Mouse (Mus musculus): ENCODE data around the gene Lrrc58. TPM values are rescaled to one million over a fixed set of nuclear protein-coding genes. Genes with fewer than 3 reads are reported as not detected.

Gene Lrrc58
- polyA plus RNA-seq, 1 experiment from 2014 or later: 61.2 TPM

DNA sequence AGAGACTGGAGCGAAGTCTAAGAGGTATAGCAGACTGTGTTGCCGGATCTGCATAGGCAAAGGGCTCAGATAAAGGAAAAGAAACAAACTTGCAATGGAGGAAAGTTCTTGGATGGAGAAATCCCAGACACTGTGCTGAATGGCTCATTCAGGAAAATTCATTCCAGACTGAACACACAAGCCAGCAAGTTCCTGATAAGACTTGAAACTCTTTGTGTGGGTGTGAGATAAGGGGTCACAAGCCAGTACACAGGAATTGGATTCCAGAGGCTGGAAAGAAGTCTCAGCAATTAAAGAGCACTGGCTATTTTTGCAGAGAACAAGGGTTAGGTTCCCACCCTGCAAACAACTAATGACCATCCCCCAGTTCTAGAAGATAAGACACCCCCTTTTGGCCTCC is 25.8 kb downstream of the Lrrc58 start:
- Histone ChIP-seq H3K4me3 (ENCODE audit: low read depth, low read length) (no peak overlapping the region), H3K9ac (replicated peaks; ENCODE audit: low read depth, low read length) (no peak overlapping the region), H3K4me2 (replicated peaks; ENCODE audit: low read depth, low read length) (no peak overlapping the region), H3K4me1 (ENCODE audit: control insufficient read depth, insufficient read depth, low read length) (no peaks in the 10 kb centered on the region), H3K27me3 (ENCODE audit: control insufficient read depth, insufficient read depth, low read length) (no peaks in the 10 kb centered on the region), H3K27ac (ENCODE audit: low read length) (0 out of 2 replicates have a peak overlapping the region, but pooled peaks have one; percentile 27), H3K36me3 (ENCODE audit: control insufficient read depth, insufficient read depth, low read length) (no peaks in the 10 kb centered on the region), H3K9me3 (ENCODE audit: control insufficient read depth, low read depth, low read length) (no peaks in the 10 kb centered on the region)
- ATAC-seq (ENCODE audit: insufficient number of reproducible peaks, insufficient read depth, low FRiP score, low read depth): peak; percentile 63
- 54% methylated on average over 2 of the region's 2 CpGs for WGBS

DNA sequence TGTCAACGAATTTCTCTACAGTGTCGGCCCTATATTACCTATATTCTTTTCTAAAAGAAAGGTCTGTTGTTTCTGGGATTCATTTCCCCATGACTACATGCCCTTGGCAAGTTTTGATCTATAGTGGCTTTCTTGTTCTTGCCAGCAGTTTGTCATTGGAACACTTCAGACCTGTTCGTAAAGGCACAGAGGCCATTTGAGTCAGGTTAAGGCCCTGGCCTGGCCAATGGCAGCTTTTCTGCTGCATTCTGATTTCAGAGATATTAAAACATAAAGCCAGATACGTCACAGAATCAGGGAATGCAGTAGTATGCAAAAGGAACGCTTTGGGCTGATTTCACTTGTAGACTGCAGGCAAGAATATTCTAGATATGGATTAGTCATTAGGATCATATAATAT is 30.6 kb downstream of the Lrrc58 start:
- H3K27me3 ChIP-seq (ENCODE audit: control insufficient read depth, insufficient read depth, low read length): no peaks in the 10 kb centered on the region
- no peaks in the 10 kb centered on the region for H3K36me3 ChIP-seq (ENCODE audit: control insufficient read depth, insufficient read depth, low read length)
- no peaks in the 10 kb centered on the region for H3K4me1 ChIP-seq (ENCODE audit: control insufficient read depth, insufficient read depth, low read length)
- H3K27ac ChIP-seq (ENCODE audit: low read length): no peak overlapping the region
- ATAC-seq (ENCODE audit: insufficient number of reproducible peaks, insufficient read depth, low FRiP score, low read depth): no peak
- no peaks in the 10 kb centered on the region for H3K9me3 ChIP-seq (ENCODE audit: control insufficient read depth, low read depth, low read length)
- no peak overlapping the region for H3K4me3 ChIP-seq (ENCODE audit: low read depth, low read length)
- H3K4me2 ChIP-seq (replicated peaks; ENCODE audit: low read depth, low read length): no peak overlapping the region
- 77% methylated on average over 5 of the region's 5 CpGs for WGBS
- H3K9ac ChIP-seq (replicated peaks; ENCODE audit: low read depth, low read length): no peak overlapping the region

DNA sequence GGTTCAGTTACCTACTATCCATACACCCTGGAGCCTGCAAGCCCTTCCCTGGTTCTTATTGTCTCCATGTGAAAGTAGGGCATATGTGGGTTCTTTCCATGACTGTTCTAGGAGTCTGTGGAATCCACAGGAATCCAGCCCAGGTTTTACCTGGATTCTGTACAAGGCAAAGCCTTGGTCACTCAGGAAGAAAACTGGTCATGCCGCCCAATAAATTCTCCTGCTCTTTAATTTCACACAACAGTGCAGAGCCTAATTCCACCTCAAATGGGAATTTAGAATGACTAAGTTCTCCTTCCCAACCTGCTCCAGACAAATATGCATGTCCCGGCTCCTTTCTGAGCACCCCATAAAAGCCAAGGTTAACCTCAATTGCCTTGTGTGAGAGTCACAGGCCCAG is 31.2 kb downstream of the Lrrc58 start:
- H3K4me1 ChIP-seq (ENCODE audit: control insufficient read depth, insufficient read depth, low read length): no peaks in the 10 kb centered on the region
- WGBS: 34% methylated on average over 2 of the region's 2 CpGs
- H3K4me2 ChIP-seq (replicated peaks; ENCODE audit: low read depth, low read length): no peak overlapping the region
- no peak overlapping the region for H3K27ac ChIP-seq (ENCODE audit: low read length)
- no peak for ATAC-seq (ENCODE audit: insufficient number of reproducible peaks, insufficient read depth, low FRiP score, low read depth)
- no peaks in the 10 kb centered on the region for H3K9me3 ChIP-seq (ENCODE audit: control insufficient read depth, low read depth, low read length)
- no peaks in the 10 kb centered on the region for H3K27me3 ChIP-seq (ENCODE audit: control insufficient read depth, insufficient read depth, low read length)
- no peak overlapping the region for H3K4me3 ChIP-seq (ENCODE audit: low read depth, low read length)
- no peaks in the 10 kb centered on the region for H3K36me3 ChIP-seq (ENCODE audit: control insufficient read depth, insufficient read depth, low read length)
- no peak overlapping the region for H3K9ac ChIP-seq (replicated peaks; ENCODE audit: low read depth, low read length)

DNA sequence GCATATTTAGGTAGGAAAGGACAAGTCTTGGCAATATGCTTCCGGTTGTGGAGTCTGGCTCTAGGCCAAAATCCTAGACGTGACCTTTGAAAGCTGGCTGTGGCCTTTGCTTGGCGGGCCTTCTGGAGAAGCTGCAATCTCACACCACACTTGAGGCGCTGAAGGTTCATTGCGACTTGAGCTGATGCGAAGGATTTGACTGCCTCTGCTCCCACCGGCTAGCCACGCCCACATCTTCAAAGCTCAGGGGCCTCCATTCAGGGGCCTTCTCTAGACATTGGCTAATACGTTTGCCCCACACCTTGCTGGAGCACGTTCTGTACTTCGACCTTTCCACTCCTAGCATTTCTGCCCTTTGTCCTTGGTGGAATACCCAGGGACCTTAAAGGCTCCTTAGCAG is 33.1 kb downstream of the Lrrc58 start:
- no peaks in the 10 kb centered on the region for H3K27me3 ChIP-seq (ENCODE audit: control insufficient read depth, insufficient read depth, low read length)
- no peaks in the 10 kb centered on the region for H3K4me1 ChIP-seq (ENCODE audit: control insufficient read depth, insufficient read depth, low read length)
- no peaks in the 10 kb centered on the region for H3K36me3 ChIP-seq (ENCODE audit: control insufficient read depth, insufficient read depth, low read length)
- no peak overlapping the region for H3K27ac ChIP-seq (ENCODE audit: low read length)
- no peak overlapping the region for H3K4me3 ChIP-seq (ENCODE audit: low read depth, low read length)
- 40% methylated on average over 11 of the region's 11 CpGs for WGBS
- no peak for ATAC-seq (ENCODE audit: insufficient number of reproducible peaks, insufficient read depth, low FRiP score, low read depth)
- no peak overlapping the region for H3K4me2 ChIP-seq (replicated peaks; ENCODE audit: low read depth, low read length)
- no peak overlapping the region for H3K9ac ChIP-seq (replicated peaks; ENCODE audit: low read depth, low read length)
- H3K9me3 ChIP-seq (ENCODE audit: control insufficient read depth, low read depth, low read length): no peaks in the 10 kb centered on the region

DNA sequence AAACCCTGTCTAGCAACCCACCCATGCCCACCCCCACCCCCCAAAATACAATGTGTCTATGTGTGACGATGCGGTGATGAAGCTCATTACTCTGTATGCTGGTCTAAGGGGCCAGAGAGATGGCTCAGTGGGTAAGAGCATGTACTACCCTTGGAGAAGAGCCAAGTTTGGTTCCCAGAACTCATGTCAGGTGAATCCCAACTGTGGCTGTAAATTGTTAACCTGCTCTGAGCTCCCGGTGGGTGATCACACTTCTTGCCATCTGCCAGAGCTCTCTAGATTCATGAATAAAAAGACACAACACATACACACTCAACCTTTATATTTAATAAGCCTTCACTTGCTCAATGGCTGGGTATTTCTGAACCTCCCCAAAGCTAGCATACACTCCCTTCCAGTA is 38.3 kb downstream of the Lrrc58 start:
- 95% methylated on average over 3 of the region's 3 CpGs for WGBS
- no peak overlapping the region for H3K4me2 ChIP-seq (replicated peaks; ENCODE audit: low read depth, low read length)
- H3K9ac ChIP-seq (replicated peaks; ENCODE audit: low read depth, low read length): no peak overlapping the region
- no peaks in the 10 kb centered on the region for H3K9me3 ChIP-seq (ENCODE audit: control insufficient read depth, low read depth, low read length)
- H3K36me3 ChIP-seq (ENCODE audit: control insufficient read depth, insufficient read depth, low read length): no peaks in the 10 kb centered on the region
- no peaks in the 10 kb centered on the region for H3K27me3 ChIP-seq (ENCODE audit: control insufficient read depth, insufficient read depth, low read length)
- H3K4me1 ChIP-seq (ENCODE audit: control insufficient read depth, insufficient read depth, low read length): no peaks in the 10 kb centered on the region
- H3K27ac ChIP-seq (ENCODE audit: low read length): no peak overlapping the region
- ATAC-seq (ENCODE audit: insufficient number of reproducible peaks, insufficient read depth, low FRiP score, low read depth): no peak
- no peak overlapping the region for H3K4me3 ChIP-seq (ENCODE audit: low read depth, low read length)

DNA sequence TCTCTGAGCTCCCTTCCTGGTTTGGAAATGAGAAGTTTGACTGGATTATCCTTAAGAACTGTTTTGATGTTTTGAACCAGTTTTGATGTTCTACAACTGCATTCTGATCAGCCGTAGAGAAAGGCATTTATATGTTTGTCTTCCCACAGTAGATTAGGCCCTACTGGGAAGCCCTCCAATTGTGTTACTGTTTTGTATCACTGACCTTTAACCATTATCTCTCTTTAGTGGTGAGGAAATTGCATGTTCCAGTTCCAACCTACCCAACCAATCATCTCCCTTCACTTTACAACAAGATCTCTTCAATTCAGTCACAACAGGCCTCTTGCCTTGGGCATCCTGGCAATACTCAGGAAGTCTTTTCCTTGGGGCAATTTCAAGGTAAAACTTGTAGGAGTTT is 42.9 kb downstream of the Lrrc58 start:
- ATAC-seq (ENCODE audit: insufficient number of reproducible peaks, insufficient read depth, low FRiP score, low read depth): no peak
- no peaks in the 10 kb centered on the region for H3K9me3 ChIP-seq (ENCODE audit: control insufficient read depth, low read depth, low read length)
- H3K4me3 ChIP-seq (ENCODE audit: low read depth, low read length): no peak overlapping the region
- no peaks in the 10 kb centered on the region for H3K27me3 ChIP-seq (ENCODE audit: control insufficient read depth, insufficient read depth, low read length)
- no peaks in the 10 kb centered on the region for H3K4me1 ChIP-seq (ENCODE audit: control insufficient read depth, insufficient read depth, low read length)
- H3K27ac ChIP-seq (ENCODE audit: low read length): no peak overlapping the region
- no peak overlapping the region for H3K4me2 ChIP-seq (replicated peaks; ENCODE audit: low read depth, low read length)
- no peak overlapping the region for H3K9ac ChIP-seq (replicated peaks; ENCODE audit: low read depth, low read length)
- 81% methylated on average over 1 of the region's 1 CpGs for WGBS
- H3K36me3 ChIP-seq (ENCODE audit: control insufficient read depth, insufficient read depth, low read length): no peaks in the 10 kb centered on the region

DNA sequence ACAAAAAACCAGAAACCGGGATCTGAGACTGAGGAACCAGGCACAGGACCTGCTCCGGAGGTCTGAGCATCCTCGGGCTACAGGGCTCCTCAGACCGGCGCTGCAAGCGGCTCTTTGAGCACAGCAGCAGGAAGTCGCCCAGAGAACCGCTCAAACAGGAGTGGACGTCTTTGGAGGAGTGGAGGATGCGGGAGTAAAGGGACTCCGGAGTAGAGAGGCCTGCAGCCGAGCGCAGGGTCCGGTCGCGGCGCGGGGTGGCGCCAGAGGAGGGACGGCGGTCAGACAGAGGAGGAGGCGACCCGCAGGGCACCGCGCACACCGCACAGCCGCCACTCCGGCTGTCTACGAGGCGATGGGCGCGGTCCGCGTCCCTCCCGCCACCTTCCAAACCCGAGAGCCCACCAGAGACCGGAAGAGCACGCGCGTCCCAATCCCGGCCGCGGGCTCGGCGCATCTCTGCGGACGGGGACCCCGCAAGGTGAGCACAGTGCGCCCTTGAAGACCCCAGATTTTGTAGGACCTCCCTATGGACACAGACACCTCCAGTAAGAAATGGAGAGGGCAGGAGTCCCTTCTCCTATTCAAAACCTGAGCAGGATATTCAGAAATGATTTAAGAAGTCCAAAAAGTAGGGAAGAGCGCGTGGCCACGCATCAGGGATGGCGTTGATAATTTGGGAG is 48.1 kb downstream of the Lrrc58 start, which contains the start of gene Gpr156:
Gene Gpr156 (plus strand): TSS at position 359 of the 680 bp plus-strand sequence.
- no peaks in the 10 kb centered on the region for H3K36me3 ChIP-seq (ENCODE audit: control insufficient read depth, insufficient read depth, low read length)
- H3K4me3 ChIP-seq (ENCODE audit: low read depth, low read length): peak within 1 kb of the TSS; percentile 54
- no peak within 1 kb of the TSS for H3K27ac ChIP-seq (ENCODE audit: low read length)
- peak within 1 kb of the TSS; percentile 38; the same call in 1 of the 2 replicates for H3K9ac ChIP-seq (replicated peaks; ENCODE audit: low read depth, low read length)
- ATAC-seq (ENCODE audit: insufficient number of reproducible peaks, insufficient read depth, low FRiP score, low read depth): peak; percentile 65; the same call in 1 of the 2 replicates
- peak within 1 kb of the TSS; percentile 93 for H3K4me2 ChIP-seq (replicated peaks; ENCODE audit: low read depth, low read length)
- H3K4me1 ChIP-seq (ENCODE audit: control insufficient read depth, insufficient read depth, low read length): no peaks in the 10 kb centered on the region
- H3K27me3 ChIP-seq (ENCODE audit: control insufficient read depth, insufficient read depth, low read length): 0 out of 2 replicates have a peak, but pooled peaks cover 4% of the 10 kb centered on the region
- H3K9me3 ChIP-seq (ENCODE audit: control insufficient read depth, low read depth, low read length): no peaks in the 10 kb centered on the region
- WGBS: 4% methylated on average over 53 of the region's 53 CpGs

DNA sequence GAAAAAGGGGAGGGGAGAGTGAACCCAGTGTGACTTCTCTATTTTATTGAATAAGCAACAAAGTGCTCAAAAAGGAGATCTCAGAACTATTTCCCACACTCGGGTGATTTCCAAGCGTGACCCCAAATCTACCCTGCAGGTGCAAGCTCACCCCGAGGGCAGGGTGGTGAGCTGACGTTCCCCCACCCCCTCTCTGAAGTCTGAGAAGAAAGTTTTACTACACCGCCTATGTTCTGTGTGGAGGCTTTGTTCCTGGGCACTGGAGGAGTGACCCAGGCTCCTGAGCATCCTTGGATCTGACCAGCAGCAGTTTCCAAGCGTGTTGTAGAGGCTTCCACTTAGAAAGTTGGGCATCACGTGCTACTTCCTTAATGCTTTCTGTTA is 48.6 kb downstream of the Lrrc58 start:
- Histone ChIP-seq H3K36me3 (ENCODE audit: control insufficient read depth, insufficient read depth, low read length) (no peaks in the 10 kb centered on the region), H3K27me3 (ENCODE audit: control insufficient read depth, insufficient read depth, low read length) (0 out of 2 replicates have a peak, but pooled peaks cover 4% of the 10 kb centered on the region), H3K9me3 (ENCODE audit: control insufficient read depth, low read depth, low read length) (no peaks in the 10 kb centered on the region), H3K4me1 (ENCODE audit: control insufficient read depth, insufficient read depth, low read length) (no peaks in the 10 kb centered on the region), H3K4me2 (replicated peaks; ENCODE audit: low read depth, low read length) (peak overlapping the region; percentile 93), H3K4me3 (ENCODE audit: low read depth, low read length) (peak overlapping the region; percentile 54), H3K27ac (ENCODE audit: low read length) (no peak overlapping the region), H3K9ac (replicated peaks; ENCODE audit: low read depth, low read length) (0 out of 2 replicates have a peak overlapping the region, but pooled peaks have one; percentile 38)
- 23% methylated on average over 7 of the region's 7 CpGs for WGBS
- no peak for ATAC-seq (ENCODE audit: insufficient number of reproducible peaks, insufficient read depth, low FRiP score, low read depth)

DNA sequence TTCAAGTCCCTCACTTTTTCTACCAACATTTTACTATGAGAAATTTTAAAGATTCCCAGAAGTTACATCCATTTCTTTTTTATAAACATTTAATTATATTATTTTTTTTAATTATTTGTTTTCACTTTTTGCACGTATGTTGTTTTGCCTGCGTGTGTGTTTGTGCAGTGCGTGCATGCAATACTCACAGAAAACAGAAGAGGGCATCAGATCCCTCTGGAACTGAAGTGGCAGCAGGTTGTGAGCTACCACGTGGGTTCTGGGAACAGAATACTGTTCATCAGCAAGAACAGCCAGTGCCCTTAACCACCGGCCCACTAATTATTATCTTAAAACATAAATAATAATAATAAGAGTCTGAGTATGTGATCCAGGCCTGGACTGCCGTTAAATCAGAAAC is 50.8 kb downstream of the Lrrc58 start:
- no peak overlapping the region for H3K9ac ChIP-seq (replicated peaks; ENCODE audit: low read depth, low read length)
- H3K27me3 ChIP-seq (ENCODE audit: control insufficient read depth, insufficient read depth, low read length): 0 out of 2 replicates have a peak, but pooled peaks cover 4% of the 10 kb centered on the region
- H3K4me2 ChIP-seq (replicated peaks; ENCODE audit: low read depth, low read length): no peak overlapping the region
- WGBS: 84% methylated on average over 6 of the region's 6 CpGs
- H3K4me3 ChIP-seq (ENCODE audit: low read depth, low read length): no peak overlapping the region
- no peak for ATAC-seq (ENCODE audit: insufficient number of reproducible peaks, insufficient read depth, low FRiP score, low read depth)
- H3K27ac ChIP-seq (ENCODE audit: low read length): no peak overlapping the region
- no peaks in the 10 kb centered on the region for H3K9me3 ChIP-seq (ENCODE audit: control insufficient read depth, low read depth, low read length)
- H3K36me3 ChIP-seq (ENCODE audit: control insufficient read depth, insufficient read depth, low read length): no peaks in the 10 kb centered on the region
- H3K4me1 ChIP-seq (ENCODE audit: control insufficient read depth, insufficient read depth, low read length): no peaks in the 10 kb centered on the region
